Mouse (Mus musculus) neural tube, embryonic 14.5 days (tissue): Measurements from ENCODE around the gene Tanc1. TPM values are rescaled to one million over a fixed set of nuclear protein-coding genes. Genes with fewer than 3 reads are reported as not detected.

Experiments
- ATAC-seq: fragments of 200-750 bp; cut with Nextera tagmentation; 2 replicates; pipeline ENCODE4 v1.8.0; 2017; ENCODE audit warnings: low read depth, mild to moderate bottlenecking, moderate TSS enrichment, moderate library complexity
- H3K27ac ChIP-seq: fragments of 300-500 bp; sonication (generic); 2 replicates; pipeline ENCODE4 v1.5.1; 2014; ENCODE audit warnings: low read depth, mild to moderate bottlenecking, control low read depth, low read length, moderate library complexity, mixed read lengths
- H3K27me3 ChIP-seq: fragments of 300-500 bp; sonication (generic); 2 replicates; pipeline ENCODE4 v1.6.1; 2014; ENCODE audit warnings: low read length; ENCODE audit not compliant: control insufficient read depth, insufficient read depth
- H3K36me3 ChIP-seq: fragments of 300-500 bp; sonication (generic); 2 replicates; pipeline ENCODE4 v1.6.1; 2014; ENCODE audit warnings: low read length, mixed read lengths; ENCODE audit not compliant: control insufficient read depth, insufficient read depth
- H3K4me1 ChIP-seq: fragments of 300-500 bp; sonication (generic); 2 replicates; pipeline ENCODE4 v1.6.1; 2014; ENCODE audit warnings: low read length; ENCODE audit not compliant: control insufficient read depth, insufficient read depth
- H3K4me2 ChIP-seq: fragments of 300-500 bp; sonication (generic); 2 replicates; pipeline ENCODE4 v1.6.1; 2014; ENCODE audit warnings: mild to moderate bottlenecking, low read depth, low read length, control low read depth
- H3K4me3 ChIP-seq: fragments of 300-500 bp; sonication (generic); 2 replicates; pipeline ENCODE4 v1.5.1; 2014; ENCODE audit warnings: low read depth, low read length, control low read depth, mixed read lengths
- H3K9ac ChIP-seq: fragments of 300-500 bp; sonication (generic); replicated peaks from 2 replicates; pipeline ENCODE4 v1.6.1; 2014; ENCODE audit warnings: low read depth, mild to moderate bottlenecking, control low read depth, low read length, mixed read lengths
- H3K9me3 ChIP-seq: fragments of 300-500 bp; sonication (generic); 2 replicates; pipeline ENCODE4 v1.6.1; 2016; ENCODE audit warnings: low read length; ENCODE audit not compliant: control insufficient read depth
- WGBS: fragments of 180-500 bp; shearing (Covaris S2); extraction: QIAGEN DNeasy Blood & Tissue Kit; methylation state at CpG from one replicate; pipeline ENCODE4 v1.1.7; 2014; 5-methylcytosine and 5-hydroxymethylcytosine counted together
- polyA plus RNA-seq: library from polyadenylated mRNA; unstranded; fragments of >200 nt; fragmentation: Nextera tagmentation; extraction: Ambion mirVana; gene quantifications from 2 replicates; pipeline ENCODE4 v1.2.1, GENCODE M21; 2014

Gene Tanc1
- polyA plus RNA-seq, 1 experiment from 2014 or later = 5.2 TPM

DNA sequence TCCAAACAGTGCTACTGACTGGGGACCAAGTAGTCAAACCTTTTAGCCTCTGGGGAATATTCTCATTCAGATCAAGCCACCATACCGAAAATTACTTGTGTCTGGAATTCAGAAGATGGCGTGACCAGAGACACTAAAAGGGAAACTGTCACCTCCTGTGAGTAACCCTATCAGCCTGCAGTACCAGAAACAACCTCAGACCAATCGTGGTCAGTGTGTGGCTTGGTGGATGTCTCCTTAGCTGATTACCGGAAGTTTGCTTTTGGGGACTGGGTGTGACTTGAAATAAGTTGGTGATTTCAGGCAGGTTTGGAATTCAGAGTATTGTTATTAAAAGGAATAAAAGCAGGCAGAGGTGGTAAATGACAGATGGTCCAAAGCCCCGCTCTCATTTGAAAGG, 40.9 kb downstream of the Tanc1 start:
- Histone ChIP-seq H3K27me3 (no peaks in the 10 kb centered on the region), H3K9me3 (no peaks in the 10 kb centered on the region), H3K27ac (no peak overlapping the region), H3K9ac (no peak overlapping the region), H3K4me3 (no peak overlapping the region), H3K36me3 (no peaks in the 10 kb centered on the region), H3K4me1 (peaks cover 8% of the 10 kb centered on the region; the same call in 1 of the 2 replicates), H3K4me2 (no peak overlapping the region)
- 71% methylated on average over 5 of the region's 5 CpGs for WGBS
- ATAC-seq = no peak

GRCm38 (mm10) chr2:59653306-59654165, 41.7 kb downstream of the Tanc1 start:
- ATAC-seq = peak; percentile 35; the same call in 1 of the 2 replicates
- Histone ChIP-seq H3K4me1 (peaks cover 3% of the 10 kb centered on the region; the same call in 1 of the 2 replicates), H3K9ac (no peak overlapping the region), H3K36me3 (no peaks in the 10 kb centered on the region), H3K9me3 (no peaks in the 10 kb centered on the region), H3K4me2 (no peak overlapping the region), H3K27me3 (no peaks in the 10 kb centered on the region), H3K27ac (no peak overlapping the region), H3K4me3 (no peak overlapping the region)
- WGBS = 33% methylated on average over 8 of the region's 8 CpGs

GRCm38 (mm10) chr2:59655471-59655870, 43.6 kb downstream of the Tanc1 start:
- WGBS = 48% methylated on average over 7 of the region's 7 CpGs
- no peak overlapping the region for H3K9ac ChIP-seq
- no peak overlapping the region for H3K27ac ChIP-seq
- H3K27me3 ChIP-seq = no peaks in the 10 kb centered on the region
- H3K36me3 ChIP-seq = no peaks in the 10 kb centered on the region
- no peaks in the 10 kb centered on the region; the same call in 1 of the 2 replicates for H3K4me1 ChIP-seq
- no peak overlapping the region for H3K4me3 ChIP-seq
- H3K4me2 ChIP-seq = no peak overlapping the region
- no peaks in the 10 kb centered on the region for H3K9me3 ChIP-seq
- no peak for ATAC-seq

DNA sequence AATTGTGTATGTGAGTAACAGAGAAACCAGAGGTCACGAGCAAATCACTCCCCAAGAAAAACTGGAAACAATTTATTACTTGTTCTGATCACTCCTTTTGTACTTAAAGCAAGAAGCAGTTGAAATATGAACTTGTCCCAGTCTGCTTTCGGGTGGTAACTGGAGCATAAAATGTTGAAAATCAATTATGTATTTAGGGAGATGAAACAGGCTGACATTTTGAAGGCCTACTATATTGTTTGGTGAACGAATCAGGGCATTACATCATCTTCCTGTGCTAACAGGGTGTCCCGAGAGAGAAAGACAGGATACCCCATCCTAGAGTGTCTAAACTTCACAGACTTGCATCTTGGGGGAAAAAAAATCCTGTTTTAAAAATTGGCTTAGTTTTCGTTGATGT, 44.8 kb downstream of the Tanc1 start:
- no peaks in the 10 kb centered on the region for H3K9me3 ChIP-seq
- H3K36me3 ChIP-seq = no peaks in the 10 kb centered on the region
- H3K4me2 ChIP-seq = no peak overlapping the region
- WGBS = 38% methylated on average over 5 of the region's 5 CpGs
- H3K27ac ChIP-seq = no peak overlapping the region
- no peak overlapping the region for H3K4me3 ChIP-seq
- H3K4me1 ChIP-seq = peaks cover 8% of the 10 kb centered on the region
- no peak for ATAC-seq
- H3K27me3 ChIP-seq = no peaks in the 10 kb centered on the region
- no peak overlapping the region for H3K9ac ChIP-seq

DNA sequence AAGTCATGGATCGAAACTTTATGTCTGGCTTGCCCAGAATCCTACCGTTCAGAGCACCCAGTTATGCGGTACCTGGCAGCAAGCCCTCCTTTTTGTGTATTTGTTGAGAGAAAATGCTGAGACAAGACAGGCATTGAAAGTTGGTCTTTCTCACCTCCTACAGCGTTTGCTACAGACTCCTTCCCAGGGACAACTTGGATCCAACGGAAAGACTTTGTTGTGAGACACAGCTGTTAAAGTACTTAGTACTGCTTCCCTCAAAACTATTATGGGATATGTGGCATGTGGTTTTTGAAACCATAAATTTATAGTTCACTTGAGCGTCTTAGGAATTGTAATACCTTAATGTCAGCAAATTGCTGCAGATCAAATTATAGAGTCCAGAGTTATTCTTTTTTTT, 47.8 kb downstream of the Tanc1 start:
- no peaks in the 10 kb centered on the region for H3K9me3 ChIP-seq
- H3K36me3 ChIP-seq = no peaks in the 10 kb centered on the region
- peaks cover 8% of the 10 kb centered on the region for H3K4me1 ChIP-seq
- H3K4me2 ChIP-seq = no peak overlapping the region
- no peak overlapping the region for H3K27ac ChIP-seq
- no peaks in the 10 kb centered on the region for H3K27me3 ChIP-seq
- no peak for ATAC-seq
- WGBS = 78% methylated on average over 6 of the region's 6 CpGs
- H3K9ac ChIP-seq = no peak overlapping the region
- H3K4me3 ChIP-seq = no peak overlapping the region

DNA sequence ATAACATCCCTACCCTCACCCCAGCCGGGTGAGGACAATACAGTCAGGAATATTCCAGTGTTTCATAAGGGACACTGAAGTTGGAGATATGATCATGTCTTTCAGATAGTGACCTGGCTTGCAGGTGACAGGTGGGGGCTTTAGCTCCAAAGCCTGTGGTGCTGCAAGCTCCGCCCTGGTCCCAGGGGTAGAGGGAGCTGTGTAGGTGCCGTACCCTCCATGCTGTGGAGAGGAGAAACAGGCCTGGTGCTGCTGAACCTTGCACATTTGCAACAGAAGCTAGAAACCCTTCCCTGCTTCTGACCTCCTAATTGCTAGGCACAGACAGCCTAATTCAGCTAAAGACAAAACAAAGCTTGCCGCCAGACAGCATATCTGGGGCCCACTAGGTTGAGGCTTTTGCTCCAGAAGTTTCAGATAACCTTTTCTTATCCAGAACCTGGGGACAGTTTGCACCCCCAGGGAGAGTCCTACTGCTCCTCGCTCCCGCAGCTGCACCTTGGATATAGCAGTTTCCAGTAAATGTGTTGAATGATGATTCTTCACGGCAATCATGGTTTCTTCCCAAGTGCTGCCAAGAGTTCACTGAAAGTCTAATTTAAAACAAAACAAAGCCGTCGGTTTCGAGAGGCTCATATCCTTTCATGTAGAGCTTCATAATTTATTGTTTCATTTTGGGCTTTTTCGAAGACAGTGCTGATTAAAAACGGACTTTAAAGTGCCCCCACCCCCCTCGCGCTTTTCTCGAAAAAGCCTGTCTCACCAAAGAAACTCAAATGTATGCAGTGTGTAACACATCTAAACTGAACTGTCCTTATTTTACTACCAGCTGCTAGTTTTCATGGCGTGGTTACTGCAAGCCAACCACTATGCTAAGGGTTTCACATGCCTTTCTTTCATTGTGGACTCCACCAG, 49.3 kb downstream of the Tanc1 start:
- WGBS = 26% methylated on average over 16 of the region's 16 CpGs
- Histone ChIP-seq H3K36me3 (no peaks in the 10 kb centered on the region), H3K9me3 (no peaks in the 10 kb centered on the region), H3K4me1 (peaks cover 8% of the 10 kb centered on the region), H3K4me3 (no peak overlapping the region), H3K27ac (no peak overlapping the region), H3K27me3 (no peaks in the 10 kb centered on the region), H3K4me2 (no peak overlapping the region), H3K9ac (no peak overlapping the region)
- ATAC-seq = peak; percentile 62; the same call in 1 of the 2 replicates

- peaks cover 8% of the 10 kb centered on the region for H3K4me1 ChIP-seq
- 76% methylated on average over 16 of the region's 16 CpGs for WGBS
- H3K27ac ChIP-seq = no peak overlapping the region
- no peaks in the 10 kb centered on the region for H3K36me3 ChIP-seq
- no peak overlapping the region for H3K4me3 ChIP-seq
- no peak for ATAC-seq
- H3K9me3 ChIP-seq = no peaks in the 10 kb centered on the region
- no peaks in the 10 kb centered on the region for H3K27me3 ChIP-seq
- H3K4me2 ChIP-seq = no peak overlapping the region
- no peak overlapping the region for H3K9ac ChIP-seq
Observed at GRCm38 (mm10) chr2:59664803-59665567, 53.1 kb downstream of the Tanc1 start.

DNA sequence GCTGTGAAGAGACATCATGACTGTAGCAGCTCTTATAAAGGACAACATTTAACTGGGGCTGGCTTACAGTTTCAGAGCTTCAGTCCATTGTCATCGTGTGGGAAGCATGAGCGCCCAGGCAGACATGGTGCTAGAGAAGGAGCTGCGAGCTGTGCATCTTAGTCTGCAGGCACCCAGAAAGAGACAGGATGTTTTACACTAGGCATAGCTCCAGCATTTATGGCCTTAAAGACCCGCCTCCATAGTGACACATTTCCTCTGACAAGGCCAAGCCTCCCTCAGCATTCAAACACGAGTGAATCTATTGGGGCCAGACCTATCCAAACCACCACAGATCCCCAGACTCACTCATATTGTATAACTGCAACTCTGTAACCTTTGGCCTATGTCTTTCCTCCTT, 54.7 kb downstream of the Tanc1 start:
- H3K9ac ChIP-seq = no peak overlapping the region
- H3K4me3 ChIP-seq = no peak overlapping the region
- H3K4me1 ChIP-seq = no peaks in the 10 kb centered on the region; the same call in 1 of the 2 replicates
- H3K36me3 ChIP-seq = no peaks in the 10 kb centered on the region
- no peak overlapping the region for H3K4me2 ChIP-seq
- H3K27me3 ChIP-seq = no peaks in the 10 kb centered on the region
- ATAC-seq = no peak
- H3K27ac ChIP-seq = no peak overlapping the region
- no peaks in the 10 kb centered on the region for H3K9me3 ChIP-seq
- 81% methylated on average over 5 of the region's 5 CpGs for WGBS
